Mouse (Mus musculus): Measurements from ENCODE around the gene Taf1d. TPM values are rescaled to one million over a fixed set of nuclear protein-coding genes. Genes with fewer than 3 reads are reported as not detected.
A peak's percentile ranks its signal among the peaks of the same experiment; 100 is the strongest.
"Not testable (repeated sequence)": the region's sequence is repeated elsewhere in the genome, so short reads cannot be mapped to it uniquely, and the experiment has no call there.

The Taf1d gene
- total and polyA plus RNA-seq, 3 experiments, result 298 to 860 (median 548) TPM

DNA sequence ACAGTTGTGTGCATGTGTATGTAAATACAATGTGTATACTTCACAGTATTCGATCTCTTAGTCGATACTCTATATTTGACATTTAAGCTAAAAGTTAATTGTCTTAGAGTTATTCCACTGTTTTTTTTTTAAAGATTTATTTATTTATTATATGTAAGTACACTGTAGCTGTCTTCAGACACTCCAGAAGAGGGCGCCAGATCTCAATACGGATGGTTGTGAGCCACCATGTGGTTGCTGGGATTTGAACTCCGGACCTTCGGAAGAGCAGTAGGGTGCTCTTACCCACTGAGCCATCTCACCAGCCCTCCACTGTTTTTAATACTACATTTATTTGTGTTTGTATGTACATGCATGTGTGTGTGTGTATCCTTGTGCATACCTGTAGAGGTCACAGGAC lies 4.0 kb upstream of the Taf1d start:
- Histone ChIP-seq H3K79me2 (ENCODE audit: control insufficient read depth, insufficient read depth, low read length, poor library complexity) (peaks cover 22% of the 10 kb centered on the region), H3K36me3 (ENCODE audit: control insufficient read depth in 1 of 2, insufficient read depth in 2 of 2, low read length in 2 of 2) (peaks cover 0 to 23% of the 10 kb centered on the region in 2 experiments; a peak in 3 of 4 replicates), H3K4me1 (ENCODE audit: control insufficient read depth in 1 of 2, insufficient read depth in 2 of 2, low read length in 2 of 2) (peaks cover 15 to 19% of the 10 kb centered on the region in 2 experiments)
- H3K9ac ChIP-seq (ENCODE audit: control insufficient read depth, low read depth, low read length, poor library complexity, severe bottlenecking); H3K4me3 ChIP-seq (ENCODE audit: control insufficient read depth in 1 of 2, insufficient read depth in 1 of 2, low read depth in 2 of 2, low read length in 2 of 2); H3K27me3 ChIP-seq (ENCODE audit: control insufficient read depth in 1 of 2, insufficient read depth in 2 of 2, low read length in 2 of 2); H3K27ac ChIP-seq (ENCODE audit: control insufficient read depth, low read depth, low read length); H3K9me3 ChIP-seq (replicated peaks; ENCODE audit: insufficient read depth, low read length): not testable (repeated sequence)
- peak in 2 of 3 experiments; percentile 39 to 45; a peak in 4 of 6 replicates for TF ChIP-seq CTCF (IDR thresholded peaks at IDR 0.05 in 2 of 3, conservative IDR thresholded peaks at IDR 0.05 in 1 of 3; ENCODE audit: control insufficient read depth in 1 of 3, insufficient read depth in 1 of 3, low read depth in 2 of 3, low read length in 3 of 3, poor library complexity in 1 of 3, severe bottlenecking in 1 of 3)
- DNase-seq (ENCODE audit: low read depth, low spot score), result peak; percentile 60

GRCm38 (mm10) chr9:15302881-15303280 lies 3.1 kb upstream of the Taf1d start:
- peaks cover 8 to 25% of the 10 kb centered on the region in 2 experiments for H3K36me3 ChIP-seq (ENCODE audit: control insufficient read depth in 1 of 2, insufficient read depth in 2 of 2, low read length in 2 of 2)
- TF ChIP-seq E2F4 (IDR thresholded peaks at IDR 0.05; ENCODE audit: borderline replicate concordance, low read depth, low read length), result no peak
- TF ChIP-seq ETS1 (IDR thresholded peaks at IDR 0.05; ENCODE audit: low read depth, low read length), result no peak
- TF ChIP-seq MYC (IDR thresholded peaks at IDR 0.05; ENCODE audit: low read depth, low read length), result no peak
- TF ChIP-seq JUND (IDR thresholded peaks at IDR 0.05; ENCODE audit: low read depth, low read length), result no peak
- no peak for TF ChIP-seq RAD21 (IDR thresholded peaks at IDR 0.05; ENCODE audit: low read depth, low read length)
- no peak for TF ChIP-seq ELF1 (IDR thresholded peaks at IDR 0.05; ENCODE audit: low read depth, low read length)
- no peak for TF ChIP-seq TBP (IDR thresholded peaks at IDR 0.05; ENCODE audit: low read depth, low read length)
- TF ChIP-seq RCOR1 (IDR thresholded peaks at IDR 0.05; ENCODE audit: low read depth, low read length), result no peak
- TF ChIP-seq SMC3 (IDR thresholded peaks at IDR 0.05; ENCODE audit: low read depth, low read length), result no peak
- no peak for TF ChIP-seq NRF1 (IDR thresholded peaks at IDR 0.05; ENCODE audit: insufficient read depth, low read depth, low read length, poor library complexity, severe bottlenecking)
- TF ChIP-seq USF2 (IDR thresholded peaks at IDR 0.05; ENCODE audit: borderline replicate concordance in 1 of 2, insufficient read depth in 1 of 2, low read depth in 1 of 2, low read length in 2 of 2), result no peak
- no peak for TF ChIP-seq ZNF384 (IDR thresholded peaks at IDR 0.05; ENCODE audit: low read depth, low read length)
- no peak for TF ChIP-seq TCF12 (IDR thresholded peaks at IDR 0.05; ENCODE audit: low read depth, low read length)
- no peak for TF ChIP-seq MEF2A (IDR thresholded peaks at IDR 0.05; ENCODE audit: extremely low read depth, insufficient replicate concordance, low read depth, low read length, poor library complexity, severe bottlenecking)
- DNase-seq (ENCODE audit: low read depth, low spot score), result no peak
- peaks cover 15 to 19% of the 10 kb centered on the region in 2 experiments for H3K4me1 ChIP-seq (ENCODE audit: control insufficient read depth in 1 of 2, insufficient read depth in 2 of 2, low read length in 2 of 2)
- no peak overlapping the region for H3K9ac ChIP-seq (ENCODE audit: control insufficient read depth, low read depth, low read length, poor library complexity, severe bottlenecking)
- H3K27ac ChIP-seq (ENCODE audit: control insufficient read depth, low read depth, low read length), result no peak overlapping the region
- H3K27me3 ChIP-seq (ENCODE audit: control insufficient read depth in 1 of 2, insufficient read depth in 2 of 2, low read length in 2 of 2), result no peaks in the 10 kb centered on the region
- no peaks in the 10 kb centered on the region for H3K9me3 ChIP-seq (replicated peaks; ENCODE audit: insufficient read depth, low read length)
- no peak overlapping the region for H3K4me3 ChIP-seq (ENCODE audit: control insufficient read depth in 1 of 2, insufficient read depth in 1 of 2, low read depth in 2 of 2, low read length in 2 of 2)
- peaks cover 31% of the 10 kb centered on the region for H3K79me2 ChIP-seq (ENCODE audit: control insufficient read depth, insufficient read depth, low read length, poor library complexity)

Measured in MEL (cell line).